In genomic region chr6:37642701-37643121, GRCm38 (mm10) we compare ENCODE assay signal across 9 mouse cellular contexts.
DNase-seq lines count a peak whose midpoint lies in the region; ATAC-seq lines count a peak whose summit lies in the region.
"Had no signal": no experiment of that assay in that cellular context is flagged by ENCODE, and none has a peak within 500 bp of the region (broad histone marks: within the 10 kb centered on the region; RNA-seq: fewer than 3 reads in every experiment).

No protein-coding gene starts in this region.

- H3K4me2 ChIP-seq in heart, embryonic 15.5 days = peak overlapping the region; percentile 53
- peak overlapping the region; percentile 42 for H3K4me2 ChIP-seq in forebrain, embryonic 16.5 days (ENCODE audit: low read length)

- no peaks in the 10 kb centered on the region for H3K36me3 ChIP-seq in heart, embryonic 15.5 days
- H3K36me3 ChIP-seq in forebrain, embryonic 16.5 days (ENCODE audit: control insufficient read depth, insufficient read depth) = no peaks in the 10 kb centered on the region

- no peak overlapping the region for H3K27ac ChIP-seq in heart, embryonic 15.5 days
- H3K27ac ChIP-seq in forebrain, embryonic 16.5 days (ENCODE audit: low read length) = peak overlapping the region; percentile 9; the same call in 1 of the 2 replicates

- no peaks in the 10 kb centered on the region for H3K9me3 ChIP-seq in heart, embryonic 15.5 days (replicated peaks)
- H3K9me3 ChIP-seq in forebrain, embryonic 16.5 days (ENCODE audit: control insufficient read depth, low read length) = no peaks in the 10 kb centered on the region

- 0 out of 2 replicates have a peak, but pooled peaks have one; percentile 27 for ATAC-seq in heart, embryonic 15.5 days (replicated peaks; ENCODE audit: insufficient number of reproducible peaks, insufficient read depth, low FRiP score, low read depth)
- ATAC-seq in forebrain, embryonic 16.5 days = peak; percentile 88

- H3K4me1 ChIP-seq in heart, embryonic 15.5 days (replicated peaks) = peaks cover 6% of the 10 kb centered on the region
- H3K4me1 ChIP-seq in forebrain, embryonic 16.5 days (replicated peaks; ENCODE audit: control insufficient read depth, insufficient read depth, low read length) = peaks cover 8% of the 10 kb centered on the region

- peak overlapping the region; percentile 8; the same call in 1 of the 2 replicates for H3K4me3 ChIP-seq in heart, embryonic 15.5 days
- H3K4me3 ChIP-seq in forebrain, embryonic 16.5 days (replicated peaks; ENCODE audit: low read length) = peak overlapping the region; percentile 24
- H3K4me3 ChIP-seq: myocyte had no signal

- 26% methylated on average over 8 of the region's 8 CpGs for WGBS in heart, embryonic 15.5 days
- 15% methylated on average over 8 of the region's 8 CpGs for WGBS in forebrain, embryonic 16.5 days

- no peak for DNase-seq in heart, adult 11 months
- DNase-seq in cerebellum, adult 11 months = peak; percentile 41
- DNase-seq in left cerebral cortex, postnatal 10 days (ENCODE audit: extremely low spot score in 1 of 2, low spot score in 2 of 2) = peak; percentile 57 to 71
- DNase-seq in right cerebral cortex, adult 2 months (ENCODE audit: low spot score in 2 of 2) = peak; percentile 50 to 71
- DNase-seq in gastrocnemius, postnatal 36 days = no peak
- no peak for DNase-seq in urinary bladder, postnatal 10 days (ENCODE audit: low spot score)

- intact Hi-C loops in left cerebral cortex, postnatal 10 days (cut with DNase I) = no loop called here
- intact Hi-C loops in gastrocnemius, postnatal 36 days (cut with DNase I) = no loop called here

- H3K9ac ChIP-seq in heart, embryonic 15.5 days = no peak overlapping the region
- H3K9ac ChIP-seq in forebrain, embryonic 16.5 days (replicated peaks; ENCODE audit: low read depth, low read length) = no peak overlapping the region

- H3K27me3 ChIP-seq in heart, embryonic 15.5 days = no peaks in the 10 kb centered on the region
- H3K27me3 ChIP-seq in forebrain, embryonic 16.5 days (replicated peaks; ENCODE audit: control insufficient read depth, insufficient read depth, low read length) = no peaks in the 10 kb centered on the region

Comparison
In these comparisons a context has a peak if more than half of its experiments do, and no peak if none do; other contexts are left out.
1. DNase-seq: peak in cerebellum, adult 11 months (single experiment), left cerebral cortex, postnatal 10 days (2 of 2) and right cerebral cortex, adult 2 months (2 of 2); none in heart, adult 11 months (single experiment), gastrocnemius, postnatal 36 days (0 of 2) and urinary bladder, postnatal 10 days (single experiment).